Mouse (Mus musculus) brown adipose tissue, adult 24 weeks (tissue): ENCODE measurements around the gene Zfp691. TPM values are rescaled to one million over a fixed set of nuclear protein-coding genes. Genes with fewer than 3 reads are reported as not detected.

Experiments used
- H3K27ac ChIP-seq: fragments of 200-500 bp; replicated peaks from 2 replicates; pipeline ENCODE4 v1.5.1; 2012; ENCODE audit warnings: low read depth, mild to moderate bottlenecking, low read length
- H3K4me1 ChIP-seq: fragments of 200-500 bp; 2 replicates; pipeline ENCODE4 v1.6.1; 2012; ENCODE audit warnings: low read length, mixed read lengths; ENCODE audit not compliant: control insufficient read depth, insufficient read depth, insufficient read length
- H3K4me3 ChIP-seq: fragments of 200-500 bp; 2 replicates; pipeline ENCODE4 v1.5.1; 2012; ENCODE audit warnings: low read depth, mild to moderate bottlenecking, low read length, moderate library complexity; ENCODE audit not compliant: insufficient read depth
- polyA plus RNA-seq: library from polyadenylated mRNA; stranded (reverse); fragments of >200 nt; gene quantifications from 2 replicates; pipeline ENCODE4 v1.2.4, GENCODE M21; 2012; ENCODE audit not compliant: missing spikeins, insufficient read depth, insufficient read length

Zfp691 gene
- polyA plus RNA-seq, 1 experiment = 24.1 TPM

- Histone ChIP-seq H3K27ac (no peak overlapping the region), H3K4me1 (no peaks in the 10 kb centered on the region), H3K4me3 (no peak overlapping the region)
These were observed 9.5 kb upstream of the Zfp691 start for GRCm38 (mm10) chr4:119183525-119183924.

- Histone ChIP-seq H3K27ac (no peak overlapping the region), H3K4me1 (peaks cover 5% of the 10 kb centered on the region), H3K4me3 (no peak overlapping the region)
These were observed 7.5 kb upstream of the Zfp691 start for GRCm38 (mm10) chr4:119181456-119181855.

DNA sequence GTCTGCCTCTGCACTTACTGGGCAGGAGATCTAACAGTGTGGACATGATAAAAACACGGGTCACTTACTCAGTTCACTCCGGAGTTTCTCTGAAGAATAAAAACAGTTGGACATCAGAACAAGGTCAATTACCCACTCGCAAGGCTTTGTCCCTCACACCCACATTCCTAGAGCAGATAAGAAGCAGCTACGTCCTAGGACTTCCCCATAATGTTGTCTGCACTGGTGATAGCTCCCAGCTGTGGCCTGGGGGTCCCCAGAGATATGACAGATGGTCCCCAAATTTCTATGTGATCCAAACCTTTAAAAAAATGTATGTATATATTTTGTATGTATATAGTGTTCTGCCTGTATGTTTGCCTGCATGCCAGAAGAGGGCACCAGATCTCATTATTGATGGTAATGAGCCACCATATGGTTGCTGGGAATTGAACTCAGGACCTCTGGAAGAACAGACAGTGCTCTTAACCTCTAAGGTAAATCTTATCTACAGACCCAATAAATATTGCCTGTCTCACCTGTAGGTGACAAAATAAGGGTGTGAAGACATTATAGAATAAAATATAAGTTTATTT lies 6.2 kb upstream of the Zfp691 start:
- H3K4me3 ChIP-seq = no peak overlapping the region
- no peak overlapping the region for H3K27ac ChIP-seq
- peaks cover 5% of the 10 kb centered on the region for H3K4me1 ChIP-seq

DNA sequence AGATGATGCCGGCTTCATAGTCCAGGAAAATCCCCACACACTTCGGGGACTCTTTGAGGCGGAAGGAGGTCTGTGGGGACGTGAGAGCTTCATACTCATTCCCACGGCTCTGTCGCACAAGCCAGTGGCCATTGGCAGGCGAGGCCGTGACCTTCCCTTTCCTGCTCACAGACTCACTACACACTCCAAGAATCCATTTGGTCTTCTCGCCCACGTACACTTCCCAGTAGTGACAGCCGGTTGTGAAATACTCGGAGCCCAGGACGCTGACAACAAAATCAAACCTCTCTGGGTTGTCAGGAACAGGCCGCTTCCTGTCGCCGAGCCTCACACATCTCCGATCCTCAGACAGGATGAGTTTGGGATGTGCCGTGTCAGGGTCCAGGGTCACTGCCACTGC lies 4.3 kb upstream of the Zfp691 start:
- Histone ChIP-seq H3K27ac (peak overlapping the region; percentile 33), H3K4me1 (peaks cover 5% of the 10 kb centered on the region), H3K4me3 (no peak overlapping the region)

DNA sequence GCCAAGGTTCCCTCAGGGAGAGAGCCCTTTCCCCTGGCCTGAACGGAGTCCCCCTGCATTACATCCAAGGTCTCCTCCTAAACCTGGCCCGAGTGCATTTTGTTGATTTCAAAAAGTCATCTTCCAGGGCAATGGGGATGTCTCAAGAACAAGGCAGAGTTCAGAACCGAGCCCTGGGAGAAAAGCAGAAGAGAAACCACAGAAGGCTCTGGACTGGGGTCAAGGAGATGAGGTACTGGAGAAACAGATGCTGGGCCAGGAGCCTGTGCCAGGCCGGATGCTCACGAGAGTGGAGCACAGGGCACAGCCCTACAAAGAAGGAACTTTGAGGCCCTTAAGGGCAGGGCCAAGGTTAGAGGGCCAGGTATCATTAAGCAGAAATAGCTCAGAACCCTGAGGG lies 3.7 kb upstream of the Zfp691 start:
- Histone ChIP-seq H3K4me1 (peaks cover 10% of the 10 kb centered on the region), H3K27ac (peak overlapping the region; percentile 33), H3K4me3 (no peak overlapping the region)

DNA sequence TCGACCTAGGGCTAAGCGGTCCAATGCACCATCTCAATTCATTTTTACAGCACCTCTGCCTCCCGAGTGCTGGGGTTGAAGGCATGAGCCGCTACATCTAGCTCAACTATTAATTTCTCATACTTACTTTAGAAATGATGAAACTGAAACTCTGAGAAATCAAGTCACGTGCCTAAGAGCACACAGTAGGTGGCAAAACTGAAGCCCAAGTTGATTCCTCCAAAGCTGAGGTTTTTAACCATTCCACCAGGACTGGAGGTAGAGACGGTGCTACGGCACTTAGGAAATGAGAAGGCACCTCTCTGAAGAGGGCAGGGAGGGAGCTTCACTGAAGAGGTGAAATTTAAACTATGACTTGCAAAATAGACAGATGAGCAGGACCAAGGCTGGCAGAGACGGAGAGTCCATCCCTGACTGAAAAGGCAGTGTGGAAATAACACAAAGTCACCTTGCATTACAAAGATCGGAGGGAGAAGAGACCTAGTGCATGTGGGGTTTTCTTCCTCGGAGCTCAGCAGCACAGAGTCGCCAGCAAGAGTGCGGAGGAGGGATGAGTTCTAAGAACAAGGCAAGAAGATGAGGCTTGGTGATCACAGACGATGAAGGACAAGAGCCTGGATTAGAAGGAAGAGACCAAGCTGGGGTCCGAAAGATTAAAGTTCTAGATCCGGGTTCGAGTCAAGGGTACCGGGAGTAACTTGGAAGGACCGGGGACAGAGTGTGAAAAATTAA lies 910 bp downstream of the Zfp691 start:
- peak overlapping the region; percentile 94 for H3K27ac ChIP-seq
- peaks cover 10% of the 10 kb centered on the region for H3K4me1 ChIP-seq
- H3K4me3 ChIP-seq = peak overlapping the region; percentile 94

- no peak overlapping the region for H3K4me3 ChIP-seq
- no peaks in the 10 kb centered on the region for H3K4me1 ChIP-seq
- H3K27ac ChIP-seq = no peak overlapping the region
These were observed 6.3 kb downstream of the Zfp691 start for GRCm38 (mm10) chr4:119167663-119168062.

DNA sequence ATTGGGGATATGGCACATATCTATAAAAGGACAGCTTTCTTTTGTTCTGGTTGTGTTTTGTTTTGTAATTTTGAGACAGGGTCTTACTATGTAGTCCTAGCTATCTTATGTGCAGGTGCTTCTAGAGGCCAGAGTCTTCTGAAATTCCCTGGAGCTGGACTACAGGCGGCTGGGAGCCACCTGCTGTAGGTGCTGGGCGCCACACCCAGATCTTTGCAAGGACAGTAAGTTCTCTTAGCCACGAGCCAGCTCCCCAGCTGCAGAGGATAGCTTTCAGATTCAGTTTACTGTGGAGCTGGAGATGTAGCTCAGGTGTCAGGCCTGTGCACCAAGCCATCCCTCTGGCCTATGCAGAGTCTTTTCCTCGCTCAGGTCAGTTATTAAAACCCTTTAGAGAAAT lies 6.9 kb downstream of the Zfp691 start:
- Histone ChIP-seq H3K27ac (no peak overlapping the region), H3K4me1 (no peaks in the 10 kb centered on the region), H3K4me3 (no peak overlapping the region)

DNA sequence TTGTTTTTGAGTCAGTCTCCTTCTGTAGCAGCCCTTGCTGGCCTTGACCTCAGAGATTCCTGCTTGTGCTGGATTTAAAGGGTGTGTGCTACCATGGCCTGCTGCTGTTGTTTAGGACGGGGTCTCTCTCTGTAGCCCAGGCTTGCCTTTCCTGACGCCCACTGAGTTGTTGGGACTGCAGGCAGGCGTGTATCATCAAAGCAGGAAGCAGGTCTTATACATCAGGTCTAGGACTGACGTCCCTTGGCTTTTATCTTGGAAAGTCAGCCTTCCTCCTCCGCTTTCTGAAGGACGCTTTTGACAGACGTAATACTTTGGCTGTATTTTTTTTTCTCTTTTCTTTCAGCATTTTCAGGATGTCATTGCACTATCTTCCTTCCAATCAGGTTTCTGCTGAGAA lies 8.1 kb downstream of the Zfp691 start:
- Histone ChIP-seq H3K27ac (no peak overlapping the region), H3K4me3 (no peak overlapping the region)

DNA sequence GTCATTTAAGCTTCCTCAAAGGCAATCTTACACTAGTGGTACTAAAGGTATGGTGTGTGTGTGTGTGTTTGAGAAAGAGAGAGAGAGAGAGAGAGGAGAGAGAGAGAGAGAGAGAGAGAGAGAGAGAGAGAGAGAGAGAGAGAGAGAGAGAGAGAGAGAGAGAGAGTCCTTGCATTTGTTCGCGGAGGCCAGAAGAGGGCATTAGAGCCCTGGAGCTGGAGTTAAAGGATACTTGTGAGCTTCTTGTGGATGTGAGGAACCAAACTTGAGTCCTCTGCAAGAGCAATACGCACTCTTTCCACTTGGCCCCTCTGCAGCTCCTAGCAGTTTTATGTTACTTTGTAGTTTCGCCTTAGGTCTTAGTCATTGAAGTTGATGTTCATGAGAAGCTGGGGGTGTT lies 11.0 kb downstream of the Zfp691 start:
- Histone ChIP-seq H3K27ac (no peak overlapping the region), H3K4me3 (no peak overlapping the region), H3K4me1 (no peaks in the 10 kb centered on the region)

More for the DNA sequence above, 8.1 kb downstream of the Zfp691 start:
- no peaks in the 10 kb centered on the region for H3K4me1 ChIP-seq

DNA sequence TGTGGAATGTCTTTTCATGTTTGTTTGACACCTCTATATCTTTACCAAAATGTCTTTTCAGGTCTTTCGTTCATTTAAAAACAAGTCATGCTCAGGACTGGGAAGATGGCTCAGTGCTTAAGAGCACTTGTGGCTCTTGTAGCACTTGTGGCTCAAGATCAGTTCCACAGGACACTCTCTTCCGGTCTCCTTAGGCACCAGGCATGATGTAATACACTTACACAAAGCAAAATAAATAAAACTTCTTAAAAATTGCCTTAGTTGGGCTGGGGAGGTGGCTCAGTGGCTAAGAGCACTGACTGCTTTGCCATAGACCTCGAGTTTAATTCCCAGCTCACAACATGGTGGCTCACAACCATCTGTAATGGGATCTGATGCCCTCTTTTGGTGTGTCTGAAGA lies 12.6 kb downstream of the Zfp691 start:
- Histone ChIP-seq H3K4me1 (no peaks in the 10 kb centered on the region), H3K27ac (no peak overlapping the region), H3K4me3 (no peak overlapping the region)

- Histone ChIP-seq H3K27ac (no peak overlapping the region), H3K4me3 (no peak overlapping the region)
These were observed 16.1 kb downstream of the Zfp691 start for GRCm38 (mm10) chr4:119157891-119158290.

GRCm38 (mm10) chr4:119157186-119157585 lies 16.8 kb downstream of the Zfp691 start:
- no peaks in the 10 kb centered on the region for H3K4me1 ChIP-seq
- H3K4me3 ChIP-seq = no peak overlapping the region
- no peak overlapping the region for H3K27ac ChIP-seq

More at GRCm38 (mm10) chr4:119157891-119158290, 16.1 kb downstream of the Zfp691 start:
- no peaks in the 10 kb centered on the region for H3K4me1 ChIP-seq

- H3K4me1 ChIP-seq = no peaks in the 10 kb centered on the region
- H3K4me3 ChIP-seq = no peak overlapping the region
- H3K27ac ChIP-seq = no peak overlapping the region
These were observed 25.3 kb downstream of the Zfp691 start for GRCm38 (mm10) chr4:119148741-119149140.

- no peak overlapping the region for H3K4me3 ChIP-seq
- H3K4me1 ChIP-seq = no peaks in the 10 kb centered on the region
- H3K27ac ChIP-seq = no peak overlapping the region
These were observed 26.6 kb downstream of the Zfp691 start for GRCm38 (mm10) chr4:119147347-119147746.

DNA sequence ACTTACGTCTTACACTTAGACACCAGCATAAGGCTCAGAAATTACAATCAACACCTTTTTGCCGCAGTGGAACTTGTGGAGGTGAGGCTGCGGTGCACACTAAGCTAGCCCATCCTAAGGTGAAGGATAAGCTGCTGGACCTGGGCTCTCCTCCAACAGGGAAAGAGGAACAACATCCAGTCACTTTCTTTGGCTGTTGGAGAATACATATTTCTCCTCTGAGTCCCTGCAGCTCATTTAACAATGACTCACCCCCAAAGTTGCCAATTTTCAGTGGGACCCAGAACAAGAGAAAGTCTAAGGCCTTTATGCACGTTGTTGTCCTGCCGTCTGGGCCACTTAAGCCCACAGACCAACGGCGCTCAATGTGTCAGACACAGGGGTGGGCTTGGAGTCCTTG lies 27.2 kb downstream of the Zfp691 start:
- Histone ChIP-seq H3K4me1 (no peaks in the 10 kb centered on the region), H3K4me3 (no peak overlapping the region), H3K27ac (no peak overlapping the region)
